Mouse (Mus musculus) liver, postnatal 0 days (tissue): ENCODE measurements around the gene Gse1. TPM values are rescaled to one million over a fixed set of nuclear protein-coding genes. Genes with fewer than 3 reads are reported as not detected.

Experiments used
- ATAC-seq: fragments of 200-750 bp; cut with Nextera tagmentation; 2 replicates; pipeline ENCODE4 v1.8.0; 2017; ENCODE audit warnings: mild to moderate bottlenecking, moderate library complexity
- DNase-seq: peaks from one replicate; pipeline ENCODE4 v3.0.0-alpha.2; 2016
- H3K27ac ChIP-seq: fragments of 300-500 bp; sonication (generic); 2 replicates; pipeline ENCODE4 v1.5.1; 2014; ENCODE audit warnings: antibody characterized with exemption, moderate library complexity, mild to moderate bottlenecking, low read depth
- H3K27me3 ChIP-seq: fragments of 300-500 bp; sonication (generic); 2 replicates; pipeline ENCODE4 v1.6.1; 2014; ENCODE audit warnings: low read length, control low read depth, mixed read lengths; ENCODE audit not compliant: insufficient read depth
- H3K36me3 ChIP-seq: fragments of 300-500 bp; sonication (generic); replicated peaks from 2 replicates; pipeline ENCODE4 v1.6.1; 2014; ENCODE audit warnings: mild to moderate bottlenecking, control low read depth, low read length, moderate library complexity, mixed read lengths; ENCODE audit not compliant: insufficient read depth
- H3K4me1 ChIP-seq: fragments of 300-500 bp; sonication (generic); 2 replicates; pipeline ENCODE4 v1.6.1; 2014; ENCODE audit warnings: antibody characterized with exemption, mild to moderate bottlenecking, control low read depth; ENCODE audit not compliant: insufficient read depth
- H3K4me2 ChIP-seq: fragments of 300-500 bp; sonication (generic); 2 replicates; pipeline ENCODE4 v1.6.1; 2014; ENCODE audit warnings: low read depth, mild to moderate bottlenecking, low read length, moderate library complexity, mixed read lengths
- H3K4me3 ChIP-seq: fragments of 300-500 bp; sonication (generic); 2 replicates; pipeline ENCODE4 v1.5.1; 2014; ENCODE audit warnings: low read depth, low read length
- H3K9ac ChIP-seq: fragments of 300-500 bp; sonication (generic); replicated peaks from 2 replicates; pipeline ENCODE4 v1.6.1; 2014; ENCODE audit warnings: mild to moderate bottlenecking, moderate library complexity
- H3K9me3 ChIP-seq: fragments of 300-500 bp; sonication (generic); 2 replicates; pipeline ENCODE4 v1.6.1; 2016; ENCODE audit warnings: mild to moderate bottlenecking, control low read depth, low read length, mixed read lengths
- CTCF ChIP-seq: sonication (generic); IDR thresholded peaks from 2 replicates; pipeline ENCODE4 v1.5.1; 2016; ENCODE audit warnings: antibody characterized with exemption, low read depth
- EP300 ChIP-seq: IDR thresholded peaks from 2 replicates; pipeline ENCODE4 v1.6.1; 2016; ENCODE audit warnings: antibody characterized with exemption, low read depth, mild to moderate bottlenecking
- WGBS: fragments of 180-500 bp; shearing (Covaris S2); extraction: QIAGEN DNeasy Blood & Tissue Kit; methylation state at CpG from one replicate; pipeline ENCODE4 v1.1.7; 2014; ENCODE audit not compliant: insufficient replicate concordance; 5-methylcytosine and 5-hydroxymethylcytosine counted together
- polyA plus RNA-seq: library from polyadenylated mRNA; unstranded; fragments of >200 nt; fragmentation: Nextera tagmentation; extraction: Ambion mirVana; gene quantifications from 2 replicates; pipeline ENCODE4 v1.2.1, GENCODE M21; 2015

Gene Gse1
- polyA plus RNA-seq, 1 experiment from 2014 or later, result 7.7 TPM

DNA sequence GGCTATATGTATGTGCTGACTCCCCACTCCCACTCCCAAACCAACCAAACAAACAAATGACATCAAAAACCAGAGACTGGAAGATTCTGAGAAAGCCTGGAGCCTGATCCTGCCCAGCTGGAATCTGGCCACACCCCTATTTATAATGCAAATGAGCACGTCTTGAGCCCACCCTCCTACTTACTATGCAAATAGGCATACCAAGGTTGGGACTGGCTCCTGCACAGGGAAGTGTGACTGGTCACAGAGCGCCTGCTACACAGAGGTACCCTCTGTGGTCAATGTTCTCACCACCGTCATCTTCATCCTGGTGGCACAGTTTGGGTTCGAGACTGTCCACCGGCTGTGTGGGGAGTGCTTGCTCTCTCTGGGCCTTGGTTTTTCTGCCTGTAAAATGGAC is 146.9 kb downstream of the Gse1 start:
- ATAC-seq (no peak), DNase-seq (no peak)
- no peak overlapping the region for H3K4me3 ChIP-seq
- peaks cover 76% of the 10 kb centered on the region for H3K4me1 ChIP-seq
- WGBS, result 38% methylated on average over 5 of the region's 5 CpGs
- no peak for TF ChIP-seq CTCF
- TF ChIP-seq EP300, result no peak
- peak overlapping the region; percentile 88; the same call in 1 of the 2 replicates for H3K27ac ChIP-seq
- no peaks in the 10 kb centered on the region for H3K9me3 ChIP-seq
- H3K9ac ChIP-seq, result peak overlapping the region; percentile 7; the same call in 1 of the 2 replicates
- no peak overlapping the region for H3K4me2 ChIP-seq
- no peaks in the 10 kb centered on the region for H3K27me3 ChIP-seq
- H3K36me3 ChIP-seq, result no peaks in the 10 kb centered on the region

DNA sequence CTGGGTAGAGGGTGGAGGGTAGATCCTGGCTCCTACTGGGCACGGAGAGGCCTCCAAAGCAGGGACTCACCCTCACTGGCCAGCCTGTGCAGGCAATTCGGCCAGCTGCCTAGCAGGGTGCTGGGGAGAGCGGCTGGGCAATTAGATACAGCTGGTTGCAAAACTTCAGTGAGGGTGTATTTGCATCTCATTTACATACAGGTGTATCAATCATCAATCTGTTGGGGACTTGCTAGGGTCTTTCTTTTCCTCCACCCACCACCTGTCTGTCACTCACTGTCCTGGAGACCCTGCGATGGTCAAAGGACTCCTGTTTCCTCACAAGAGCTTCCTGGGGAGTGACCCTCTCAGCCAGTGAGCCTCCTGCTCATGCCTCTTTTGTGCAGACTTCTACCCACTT is 148.0 kb downstream of the Gse1 start:
- ATAC-seq (no peak), DNase-seq (no peak)
- Histone ChIP-seq H3K27me3 (no peaks in the 10 kb centered on the region), H3K36me3 (no peaks in the 10 kb centered on the region), H3K4me2 (no peak overlapping the region), H3K4me1 (peaks cover 67% of the 10 kb centered on the region), H3K9ac (peak overlapping the region; percentile 11; the same call in 1 of the 2 replicates), H3K27ac (0 out of 2 replicates have a peak overlapping the region, but pooled peaks have one; percentile 88), H3K4me3 (no peak overlapping the region), H3K9me3 (no peaks in the 10 kb centered on the region)
- 75% methylated on average over 4 of the region's 4 CpGs for WGBS
- no peak for TF ChIP-seq EP300
- TF ChIP-seq CTCF, result no peak

DNA sequence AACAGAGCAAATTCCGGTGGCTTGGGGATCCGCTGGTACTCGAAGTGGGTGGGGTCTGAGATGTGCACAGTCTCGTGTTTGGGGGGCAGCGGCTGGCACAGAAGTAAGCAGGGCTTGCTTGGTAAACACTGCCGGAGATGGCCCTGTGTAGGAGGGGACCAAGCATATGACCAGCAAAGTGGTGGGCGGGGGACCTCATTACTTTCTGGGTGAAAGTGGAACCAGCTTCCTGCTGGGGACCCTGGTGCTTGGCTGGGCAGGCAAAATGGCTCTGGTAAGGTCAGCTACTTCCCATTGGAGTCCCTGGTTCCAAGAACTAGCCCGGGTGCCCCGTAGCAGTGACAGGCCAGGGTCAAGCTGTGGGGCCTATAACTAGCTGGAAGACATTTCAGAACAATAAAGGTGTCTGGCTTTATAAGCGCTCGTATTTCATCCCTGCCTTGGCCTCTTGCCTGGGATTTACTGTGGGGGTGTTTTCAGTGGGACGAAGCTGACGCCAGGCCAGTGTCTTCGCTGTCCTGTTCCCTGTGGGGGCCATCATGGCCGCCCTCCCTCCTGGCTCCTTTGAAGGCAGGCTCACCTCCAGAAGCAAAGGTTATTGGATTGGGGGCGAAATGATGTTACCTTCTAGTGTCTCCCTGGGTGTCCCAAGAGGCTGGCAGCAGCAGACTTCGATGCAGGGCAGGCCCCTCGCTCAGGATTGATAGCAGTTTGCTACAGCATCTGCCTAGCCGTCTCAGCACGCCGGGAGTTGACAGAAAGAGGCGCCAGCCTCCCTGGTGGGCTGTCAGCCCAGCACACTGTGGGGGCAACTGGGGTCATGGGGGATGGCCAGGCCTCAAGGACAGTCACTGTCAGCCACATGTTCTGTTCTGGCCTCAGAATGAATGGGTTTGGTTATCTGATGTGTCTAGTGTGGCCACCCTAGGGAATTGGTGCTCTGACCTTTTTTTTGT is 148.9 kb downstream of the Gse1 start:
- 63% methylated on average over 22 of the region's 22 CpGs for WGBS
- DNase-seq (no peak), ATAC-seq (no peak)
- Histone ChIP-seq H3K27ac (peak overlapping the region; percentile 48), H3K4me3 (no peak overlapping the region), H3K36me3 (no peaks in the 10 kb centered on the region), H3K27me3 (no peaks in the 10 kb centered on the region), H3K9ac (no peak overlapping the region; the same call in 1 of the 2 replicates), H3K4me1 (peaks cover 61% of the 10 kb centered on the region), H3K4me2 (no peak overlapping the region), H3K9me3 (no peaks in the 10 kb centered on the region)
- no peak for TF ChIP-seq CTCF
- no peak for TF ChIP-seq EP300

DNA sequence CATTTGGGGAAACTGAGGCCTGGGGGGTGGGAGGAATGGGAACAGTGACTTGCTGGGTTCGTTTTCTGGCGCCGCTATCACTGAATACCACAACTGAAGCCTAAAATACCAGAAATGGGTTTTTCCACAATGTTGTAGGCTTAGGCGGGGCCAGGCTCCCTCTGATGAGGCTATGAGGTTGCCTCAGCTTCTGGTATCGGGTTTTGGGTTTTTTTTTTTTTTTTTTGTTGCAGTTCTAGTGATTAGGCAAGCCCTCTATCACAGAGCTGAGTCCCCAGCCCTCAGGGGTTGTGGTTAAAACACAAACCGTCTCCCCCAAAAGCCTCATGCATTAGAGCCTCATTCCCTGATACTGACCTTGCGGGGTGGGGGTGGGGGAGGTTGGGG is 149.5 kb downstream of the Gse1 start:
- Histone ChIP-seq H3K27ac (peak overlapping the region; percentile 48), H3K9ac (no peak overlapping the region), H3K27me3 (no peaks in the 10 kb centered on the region), H3K4me3 (no peak overlapping the region), H3K4me1 (peaks cover 54% of the 10 kb centered on the region), H3K4me2 (no peak overlapping the region), H3K36me3 (no peaks in the 10 kb centered on the region), H3K9me3 (no peaks in the 10 kb centered on the region)
- DNase-seq (no peak), ATAC-seq (peak; percentile 39)
- TF ChIP-seq CTCF, result no peak
- TF ChIP-seq EP300, result peak; percentile 61; the same call in 1 of the 2 replicates
- WGBS, result 39% methylated on average over 7 of the region's 7 CpGs

DNA sequence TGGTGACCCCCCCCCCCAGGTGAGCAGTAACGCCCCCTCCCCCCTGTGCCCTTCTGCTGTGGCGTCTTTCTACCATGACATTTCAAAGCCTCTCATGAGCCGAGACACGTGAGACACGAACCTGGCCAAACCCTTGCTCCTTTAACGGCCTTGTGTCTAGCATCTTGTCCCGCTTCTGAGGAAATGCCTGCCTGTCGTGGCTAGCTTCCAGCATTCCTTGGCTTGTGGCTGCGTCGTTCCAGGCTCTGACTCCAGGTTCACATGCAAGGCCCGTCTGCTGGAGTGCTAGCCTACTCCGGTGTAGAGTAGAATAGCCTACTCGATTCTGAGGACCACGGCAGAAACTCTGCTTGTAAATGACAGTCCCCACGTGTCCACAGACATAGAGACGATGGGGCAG is 150.1 kb downstream of the Gse1 start:
- no peaks in the 10 kb centered on the region for H3K27me3 ChIP-seq
- no peak overlapping the region for H3K4me3 ChIP-seq
- no peak overlapping the region for H3K4me2 ChIP-seq
- H3K9ac ChIP-seq, result no peak overlapping the region
- no peak for ATAC-seq
- TF ChIP-seq CTCF, result no peak
- TF ChIP-seq EP300, result no peak
- H3K9me3 ChIP-seq, result no peaks in the 10 kb centered on the region
- WGBS, result 49% methylated on average over 16 of the region's 16 CpGs
- DNase-seq, result no peak
- H3K36me3 ChIP-seq, result no peaks in the 10 kb centered on the region
- H3K4me1 ChIP-seq, result peaks cover 49% of the 10 kb centered on the region
- peak overlapping the region; percentile 48; the same call in 1 of the 2 replicates for H3K27ac ChIP-seq

DNA sequence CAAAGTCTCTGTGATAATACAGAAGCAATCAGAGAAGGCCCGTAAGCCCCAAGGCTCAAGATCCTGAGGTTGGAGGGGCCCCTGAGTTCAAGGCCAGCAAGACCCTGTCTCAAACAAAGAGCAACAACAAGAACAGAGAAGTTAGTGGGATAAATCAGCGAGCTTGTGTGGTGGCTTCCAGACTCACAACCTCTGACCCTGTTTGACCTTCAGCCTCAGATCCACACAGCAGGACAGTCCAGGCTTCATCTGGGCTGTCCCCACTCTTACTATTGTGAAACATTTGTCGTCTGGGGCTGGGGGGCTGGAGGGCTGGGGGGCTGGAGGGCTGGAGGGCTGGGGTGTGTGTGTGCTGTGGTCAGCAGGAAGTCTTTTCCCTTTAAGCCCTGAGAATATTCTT is 150.8 kb downstream of the Gse1 start:
- Histone ChIP-seq H3K27ac (no peak overlapping the region), H3K9me3 (no peaks in the 10 kb centered on the region), H3K4me1 (peaks cover 42% of the 10 kb centered on the region), H3K27me3 (no peaks in the 10 kb centered on the region), H3K4me3 (no peak overlapping the region), H3K36me3 (no peaks in the 10 kb centered on the region), H3K9ac (no peak overlapping the region), H3K4me2 (no peak overlapping the region)
- no peak for ATAC-seq
- no peak for DNase-seq
- TF ChIP-seq CTCF (no peak), EP300 (no peak)
- WGBS, result 45% methylated on average over 3 of the region's 3 CpGs
